Mouse (Mus musculus): ENCODE data around the gene Asb5.

DNA sequence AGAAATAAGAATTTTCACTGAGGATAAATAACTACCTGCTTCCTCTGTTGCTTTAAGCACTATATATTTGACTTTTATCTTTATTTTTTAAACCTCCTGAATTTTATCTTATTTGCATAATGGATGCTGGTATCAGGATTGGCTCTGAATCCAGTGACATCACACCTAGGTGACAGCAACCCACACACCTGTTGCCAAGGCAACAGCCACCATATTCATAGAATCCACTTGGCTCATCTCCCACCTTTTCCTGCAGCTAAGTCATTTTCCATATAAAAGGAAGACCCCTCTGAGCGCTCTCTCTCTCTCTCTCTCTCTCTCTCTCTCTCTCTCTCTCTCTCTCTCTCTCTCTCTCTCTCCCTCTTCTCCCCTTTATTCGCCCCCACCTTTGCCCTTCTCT, 67.6 kb downstream of the Asb5 start:
- TF ChIP-seq CTCF (IDR thresholded peaks at IDR 0.05; ENCODE audit: control insufficient read depth, insufficient read depth, low read length) (no peak), POLR2A (IDR thresholded peaks at IDR 0.05; ENCODE audit: borderline replicate concordance, control insufficient read depth, low read depth, low read length) (no peak)

Data from bone marrow, adult 2 months (tissue).